Mouse (Mus musculus): ENCODE measurements around the gene Dpf2.

Dpf2 gene

DNA sequence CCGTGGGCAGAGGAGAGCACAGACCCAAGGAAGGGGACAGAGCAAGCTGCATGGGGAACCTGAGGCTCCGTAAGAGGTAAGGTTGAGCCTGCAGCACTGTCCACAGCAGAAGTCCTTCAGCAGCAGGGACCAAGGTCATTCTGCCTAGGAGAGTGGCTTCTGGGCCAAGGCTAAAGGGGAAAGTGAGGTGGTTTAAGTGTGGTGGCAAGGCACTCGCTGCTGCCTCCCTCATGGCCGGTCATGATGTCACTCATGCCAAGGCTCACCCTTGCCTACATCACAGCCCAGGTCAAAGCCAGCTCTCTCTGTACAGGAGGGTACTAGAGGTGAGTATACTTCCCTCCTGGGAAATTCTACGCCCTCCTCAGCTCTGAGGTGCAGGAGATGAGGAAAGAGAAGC, 49.0 kb downstream of the Dpf2 start:
- no peak for DNase-seq (ENCODE audit: low spot score)

DNA sequence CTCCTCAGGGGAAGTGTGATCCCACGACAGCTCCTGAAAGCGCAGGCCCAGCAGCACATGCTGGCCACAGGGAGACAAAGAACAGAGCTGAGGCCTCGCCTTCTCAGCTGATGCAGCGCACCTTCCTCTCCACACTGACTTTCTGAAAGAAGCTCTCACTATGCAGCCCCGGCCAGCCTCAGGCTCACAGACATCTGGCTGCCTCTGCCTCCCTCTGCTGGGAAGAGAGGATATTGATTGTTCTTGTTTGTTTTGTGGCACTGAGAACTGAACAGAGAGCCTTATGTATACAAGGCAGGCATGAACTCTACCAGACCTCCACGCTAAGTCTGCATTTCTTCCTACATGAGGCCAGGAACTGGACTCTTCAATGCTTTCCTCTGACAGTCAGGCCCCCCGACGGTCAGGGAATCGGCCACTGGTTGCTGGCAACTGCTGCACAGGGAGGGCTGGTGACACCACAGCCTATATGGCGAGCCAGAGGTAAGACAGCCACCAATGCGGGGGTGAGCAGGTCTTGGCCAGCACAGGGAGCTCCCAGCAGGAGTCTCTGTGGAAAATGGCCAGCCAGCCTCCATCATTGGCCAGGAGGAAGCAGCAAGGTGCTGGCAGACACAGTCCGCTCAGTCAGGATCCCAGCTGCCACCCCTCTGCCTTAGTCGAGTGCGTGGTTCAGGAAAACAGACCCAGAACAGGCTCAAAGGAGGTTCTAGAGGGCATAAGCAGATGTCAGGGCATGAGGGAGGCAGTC, 50.3 kb downstream of the Dpf2 start:
- DNase-seq (ENCODE audit: low spot score) = no peak

- no peak for DNase-seq (ENCODE audit: low spot score)
Observed at GRCm38 (mm10) chr19:5856604-5857003, 56.2 kb downstream of the Dpf2 start.

- no peak for DNase-seq (ENCODE audit: low spot score)
Observed at GRCm38 (mm10) chr19:5852035-5852722, 60.6 kb downstream of the Dpf2 start.

GRCm38 (mm10) chr19:5851481-5851971, 61.3 kb downstream of the Dpf2 start:
- DNase-seq (ENCODE audit: low spot score) = no peak

DNA sequence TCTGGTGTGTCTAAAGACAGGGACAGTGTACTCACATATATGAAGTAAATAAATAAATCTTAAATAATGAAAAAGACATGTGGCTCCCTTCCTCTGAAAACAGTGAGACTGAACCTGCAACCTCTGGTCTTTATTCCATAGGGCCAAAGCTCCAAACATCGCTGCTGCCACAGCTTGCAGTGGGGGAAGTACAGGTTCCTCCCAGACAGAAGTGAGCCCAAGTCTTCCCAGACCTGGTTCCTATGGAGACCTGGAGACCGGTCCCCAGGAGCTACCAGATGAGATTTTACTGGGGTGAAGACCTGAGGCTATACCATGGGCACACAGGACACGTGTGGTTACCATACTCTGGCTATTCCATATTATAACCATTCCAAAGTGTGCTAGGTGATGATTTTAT, 62.0 kb downstream of the Dpf2 start:
- DNase-seq (ENCODE audit: low spot score) = no peak

GRCm38 (mm10) chr19:5849843-5850527, 62.8 kb downstream of the Dpf2 start:
- DNase-seq (ENCODE audit: low spot score) = peak; percentile 95

DNA sequence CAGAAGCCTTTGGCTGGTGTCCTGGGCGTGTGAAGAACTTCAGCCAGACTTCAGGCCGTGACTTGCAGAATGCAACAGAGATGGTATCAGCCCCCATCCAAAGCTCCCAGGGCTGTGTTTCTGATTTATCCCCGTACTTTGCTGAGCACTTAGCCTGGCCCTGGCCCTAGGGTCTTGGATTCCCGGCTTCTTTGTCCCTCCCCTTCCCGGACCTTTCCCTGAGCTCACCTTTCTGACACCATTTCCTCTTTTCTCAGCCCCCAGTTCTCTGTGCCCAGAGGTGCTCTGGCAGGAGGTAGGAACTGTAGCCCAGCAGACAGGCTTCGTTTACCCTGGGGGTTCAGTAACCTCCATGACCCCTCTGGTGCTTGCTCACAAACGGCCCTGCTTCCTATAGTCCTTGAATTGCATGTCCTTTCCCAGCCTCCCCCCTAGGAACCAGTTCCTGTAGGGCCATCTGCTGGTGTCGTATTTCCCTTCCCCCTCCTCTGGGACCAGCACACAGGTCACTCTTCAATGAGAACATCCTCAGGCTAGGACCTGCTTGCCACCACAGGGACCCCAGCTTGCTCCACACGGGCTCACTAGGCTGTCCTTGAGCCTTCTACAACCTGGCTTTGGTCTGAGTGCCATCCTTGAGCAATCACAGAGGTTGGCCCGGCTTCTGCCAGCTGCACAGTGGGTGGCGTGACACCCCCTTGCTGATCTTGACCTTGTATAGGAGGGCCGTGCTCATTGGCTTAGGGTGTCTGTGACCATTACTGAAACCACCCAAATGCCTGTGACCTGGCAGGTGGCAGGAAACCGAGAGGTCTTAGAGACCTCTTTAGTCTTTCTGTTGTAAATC, 63.8 kb downstream of the Dpf2 start:
- no peak for DNase-seq (ENCODE audit: low spot score)

GRCm38 (mm10) chr19:5848032-5848825, 64.6 kb downstream of the Dpf2 start:
- DNase-seq (ENCODE audit: low spot score) = no peak

GRCm38 (mm10) chr19:5847306-5847796, 65.5 kb downstream of the Dpf2 start:
- DNase-seq (ENCODE audit: low spot score) = no peak

GRCm38 (mm10) chr19:5846557-5847305, 66.1 kb downstream of the Dpf2 start:
- peak; percentile 88 for DNase-seq (ENCODE audit: low spot score)

Measured in retina, embryonic 14.5 days (tissue).